Mouse (Mus musculus) hindbrain, postnatal 0 days (tissue): ENCODE data around the gene Ifitm6. TPM values are rescaled to one million over a fixed set of nuclear protein-coding genes. Genes with fewer than 3 reads are reported as not detected.
A peak's percentile ranks its signal among the peaks of the same experiment; 100 is the strongest.
"Not testable (repeated sequence)": the region's sequence is repeated elsewhere in the genome, so short reads cannot be mapped to it uniquely, and the experiment has no call there.

ENCODE experiments used
- ATAC-seq: fragments of 200-750 bp; cut with Nextera tagmentation; 2 replicates; pipeline ENCODE4 v1.8.0; 2017; ENCODE audit warnings: mild to moderate bottlenecking, moderate TSS enrichment, moderate library complexity
- DNase-seq: peaks from one replicate; pipeline ENCODE4 v3.0.0-alpha.2; 2015; ENCODE audit warnings: low spot score
- H3K27ac ChIP-seq: fragments of 300-500 bp; sonication (generic); 2 replicates; pipeline ENCODE4 v1.5.1; 2014; ENCODE audit warnings: mild to moderate bottlenecking
- H3K27me3 ChIP-seq: fragments of 300-500 bp; sonication (generic); 2 replicates; pipeline ENCODE4 v1.6.1; 2014; ENCODE audit warnings: low read length, mixed read lengths; ENCODE audit not compliant: insufficient read depth
- H3K36me3 ChIP-seq: fragments of 300-500 bp; sonication (generic); 2 replicates; pipeline ENCODE4 v1.6.1; 2014; ENCODE audit warnings: low read length, mixed read lengths; ENCODE audit not compliant: insufficient read depth
- H3K4me1 ChIP-seq: fragments of 300-500 bp; sonication (generic); 2 replicates; pipeline ENCODE4 v1.6.1; 2014; ENCODE audit warnings: antibody characterized with exemption, low read length, mixed read lengths; ENCODE audit not compliant: insufficient read depth
- H3K4me2 ChIP-seq: fragments of 300-500 bp; sonication (generic); 2 replicates; pipeline ENCODE4 v1.6.1; 2014; ENCODE audit warnings: low read depth, mild to moderate bottlenecking, low read length, moderate library complexity, mixed read lengths
- H3K4me3 ChIP-seq: fragments of 300-500 bp; sonication (generic); 2 replicates; pipeline ENCODE4 v1.5.1; 2014; ENCODE audit warnings: low read length
- H3K9ac ChIP-seq: fragments of 300-500 bp; sonication (generic); replicated peaks from 2 replicates; pipeline ENCODE4 v1.6.1; 2014; ENCODE audit warnings: mild to moderate bottlenecking, low read length, moderate library complexity, mixed read lengths
- H3K9me3 ChIP-seq: fragments of 300-500 bp; sonication (generic); 2 replicates; pipeline ENCODE4 v1.6.1; 2016; ENCODE audit warnings: low read length, mixed read lengths
- CTCF ChIP-seq: IDR thresholded peaks from 2 replicates; pipeline ENCODE4 v1.5.1; 2016; ENCODE audit warnings: antibody characterized with exemption, control low read depth, low read depth
- WGBS: fragments of 180-500 bp; shearing (Covaris S2); extraction: QIAGEN DNeasy Blood & Tissue Kit; methylation state at CpG from one replicate; pipeline ENCODE4 v1.1.7; 2014; 5-methylcytosine and 5-hydroxymethylcytosine counted together
- polyA plus RNA-seq: library from polyadenylated mRNA; unstranded; fragments of >200 nt; fragmentation: Nextera tagmentation; extraction: Ambion mirVana; gene quantifications from 2 replicates; pipeline ENCODE4 v1.2.1, GENCODE M21; 2015
- total RNA-seq: library from RNA; depleted of rRNA; stranded (reverse); fragments of >200 nt; gene quantifications from 2 replicates; pipeline ENCODE4 v1.2.3, GENCODE M21; 2014; rRNA removed

The Ifitm6 gene
- total RNA-seq (0.37 and 0.50 TPM in 2 replicates), polyA plus RNA-seq (0.67 and 0.69 TPM in 2 replicates)

- not testable (repeated sequence) for H3K9me3 ChIP-seq, H3K4me3 ChIP-seq, H3K27ac ChIP-seq, H3K4me1 ChIP-seq, H3K9ac ChIP-seq, H3K36me3 ChIP-seq, H3K4me2 ChIP-seq, ATAC-seq, H3K27me3 ChIP-seq, DNase-seq
- 86% methylated on average over 1 of the region's 1 CpGs for WGBS
Observed at GRCm38 (mm10) chr7:141017824-141018223, at the start of gene Ifitm6. Gene Ifitm6 (minus strand): TSS chr7:141017924.

DNA sequence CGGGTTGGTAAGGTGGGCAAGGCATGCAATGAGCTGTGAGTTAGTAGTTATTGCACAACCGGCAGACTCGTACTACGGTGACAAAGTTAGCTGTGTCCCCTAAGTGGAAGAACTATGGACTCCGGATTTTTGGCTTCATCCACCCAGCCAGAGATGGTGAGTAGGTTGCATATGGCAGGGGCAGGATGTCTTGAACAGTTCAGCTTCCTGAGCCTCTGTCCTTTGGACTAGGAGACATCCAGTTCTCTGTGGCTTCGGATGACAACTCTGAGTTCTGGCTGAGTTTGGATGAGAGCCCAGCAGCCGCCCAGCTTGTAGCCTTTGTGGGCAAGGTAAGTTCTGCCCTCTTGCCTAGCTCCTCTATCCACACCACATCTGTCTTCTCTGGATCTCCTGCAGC, 46.9 kb upstream of the Ifitm6 start:
- Histone ChIP-seq H3K27me3 (no peaks in the 10 kb centered on the region), H3K27ac (no peak overlapping the region), H3K4me1 (peaks cover 14% of the 10 kb centered on the region), H3K4me2 (no peak overlapping the region), H3K9me3 (no peaks in the 10 kb centered on the region), H3K9ac (no peak overlapping the region), H3K36me3 (peaks cover 44% of the 10 kb centered on the region), H3K4me3 (no peak overlapping the region)
- WGBS: 86% methylated on average over 7 of the region's 7 CpGs
- TF ChIP-seq CTCF: no peak
- ATAC-seq (no peak), DNase-seq (no peak)

DNA sequence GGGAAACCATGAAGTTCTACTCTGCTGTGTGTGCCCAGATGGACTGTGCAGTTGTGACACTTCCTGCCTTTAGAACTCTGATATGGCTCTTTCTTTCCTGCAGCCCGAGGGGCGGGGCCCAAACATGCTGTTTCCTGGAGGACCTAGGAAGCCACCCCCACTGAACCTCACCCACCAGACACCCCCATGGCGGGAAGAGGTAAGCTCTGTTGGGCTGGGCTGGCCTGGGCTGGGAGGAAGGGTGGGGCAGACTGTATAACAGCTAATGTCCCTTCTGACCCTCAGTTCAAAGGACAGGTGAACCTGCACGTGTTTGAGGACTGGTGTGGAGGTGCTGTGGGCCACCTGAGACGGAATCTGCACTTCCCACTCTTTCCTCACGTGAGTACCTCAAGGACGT, 46.5 kb upstream of the Ifitm6 start:
- H3K4me3 ChIP-seq: no peak overlapping the region
- TF ChIP-seq CTCF: no peak
- no peak overlapping the region for H3K27ac ChIP-seq
- H3K4me2 ChIP-seq: no peak overlapping the region
- H3K36me3 ChIP-seq: peaks cover 44% of the 10 kb centered on the region
- ATAC-seq (no peak), DNase-seq (no peak)
- no peaks in the 10 kb centered on the region for H3K9me3 ChIP-seq
- H3K27me3 ChIP-seq: no peaks in the 10 kb centered on the region
- peaks cover 14% of the 10 kb centered on the region for H3K4me1 ChIP-seq
- H3K9ac ChIP-seq: no peak overlapping the region
- WGBS: 79% methylated on average over 7 of the region's 7 CpGs

GRCm38 (mm10) chr7:141063353-141063752, 45.6 kb upstream of the Ifitm6 start:
- Histone ChIP-seq H3K36me3 (peaks cover 44% of the 10 kb centered on the region), H3K4me2 (no peak overlapping the region), H3K27ac (no peak overlapping the region), H3K4me1 (peaks cover 14% of the 10 kb centered on the region), H3K9ac (no peak overlapping the region), H3K27me3 (no peaks in the 10 kb centered on the region), H3K4me3 (no peak overlapping the region), H3K9me3 (no peaks in the 10 kb centered on the region)
- no peak for ATAC-seq
- no peak for TF ChIP-seq CTCF
- no peak for DNase-seq
- 91% methylated on average over 3 of the region's 3 CpGs for WGBS

GRCm38 (mm10) chr7:141062525-141062924, 44.8 kb upstream of the Ifitm6 start:
- peak overlapping the region; percentile 78; the same call in 1 of the 2 replicates for H3K4me2 ChIP-seq
- H3K9ac ChIP-seq: peak overlapping the region; percentile 97; the same call in 1 of the 2 replicates
- no peaks in the 10 kb centered on the region for H3K27me3 ChIP-seq
- ATAC-seq (0 out of 2 replicates have a peak, but pooled peaks have one; percentile 8), DNase-seq (peak; percentile 34)
- H3K9me3 ChIP-seq: no peaks in the 10 kb centered on the region
- no peak overlapping the region for H3K4me3 ChIP-seq
- WGBS: 54% methylated on average over 7 of the region's 7 CpGs
- H3K27ac ChIP-seq: 0 out of 2 replicates have a peak overlapping the region, but pooled peaks have one; percentile 92
- no peak for TF ChIP-seq CTCF
- peaks cover 14% of the 10 kb centered on the region for H3K4me1 ChIP-seq
- peaks cover 37% of the 10 kb centered on the region for H3K36me3 ChIP-seq

- peak; percentile 52 for ATAC-seq
- H3K36me3 ChIP-seq: peaks cover 27% of the 10 kb centered on the region
- H3K4me2 ChIP-seq: peak overlapping the region; percentile 78
- H3K27me3 ChIP-seq: no peaks in the 10 kb centered on the region
- H3K4me1 ChIP-seq: peaks cover 14% of the 10 kb centered on the region
- under 1% methylated on average over 36 of the region's 37 CpGs for WGBS
- DNase-seq: peak; percentile 50
- peak overlapping the region; percentile 83 for H3K4me3 ChIP-seq
- no peak for TF ChIP-seq CTCF
- peak overlapping the region; percentile 92 for H3K27ac ChIP-seq
- no peaks in the 10 kb centered on the region for H3K9me3 ChIP-seq
- H3K9ac ChIP-seq: peak overlapping the region; percentile 97
Observed at GRCm38 (mm10) chr7:141061269-141061692, 43.6 kb upstream of the Ifitm6 start.

GRCm38 (mm10) chr7:141060426-141061242, 42.9 kb upstream of the Ifitm6 start, which contains the start of gene B4galnt4:
Gene B4galnt4 (plus strand): TSS chr7:141061104.
- TF ChIP-seq CTCF: no peak
- Histone ChIP-seq H3K27ac (peak within 1 kb of the TSS; percentile 92), H3K27me3 (no peaks in the 10 kb centered on the region), H3K9me3 (no peaks in the 10 kb centered on the region), H3K4me2 (peak within 1 kb of the TSS; percentile 78), H3K36me3 (peaks cover 21% of the 10 kb centered on the region), H3K4me3 (peak within 1 kb of the TSS; percentile 83), H3K9ac (peak within 1 kb of the TSS; percentile 97), H3K4me1 (peaks cover 14% of the 10 kb centered on the region)
- WGBS: 1% methylated on average over 47 of the region's 72 CpGs
- ATAC-seq: peak; percentile 95
- DNase-seq: peak; percentile 97
